Mouse (Mus musculus) neural tube, embryonic 14.5 days (tissue): ENCODE data around the gene Nat10. TPM values are rescaled to one million over a fixed set of nuclear protein-coding genes. Genes with fewer than 3 reads are reported as not detected.

Experiments used
- ATAC-seq: fragments of 200-750 bp; cut with Nextera tagmentation; 2 replicates; pipeline ENCODE4 v1.8.0; 2017; ENCODE audit warnings: low read depth, mild to moderate bottlenecking, moderate TSS enrichment, moderate library complexity
- H3K27ac ChIP-seq: fragments of 300-500 bp; sonication (generic); 2 replicates; pipeline ENCODE4 v1.5.1; 2014; ENCODE audit warnings: low read depth, mild to moderate bottlenecking, control low read depth, low read length, moderate library complexity, mixed read lengths
- H3K27me3 ChIP-seq: fragments of 300-500 bp; sonication (generic); 2 replicates; pipeline ENCODE4 v1.6.1; 2014; ENCODE audit warnings: low read length; ENCODE audit not compliant: control insufficient read depth, insufficient read depth
- H3K36me3 ChIP-seq: fragments of 300-500 bp; sonication (generic); 2 replicates; pipeline ENCODE4 v1.6.1; 2014; ENCODE audit warnings: low read length, mixed read lengths; ENCODE audit not compliant: control insufficient read depth, insufficient read depth
- H3K4me1 ChIP-seq: fragments of 300-500 bp; sonication (generic); 2 replicates; pipeline ENCODE4 v1.6.1; 2014; ENCODE audit warnings: low read length; ENCODE audit not compliant: control insufficient read depth, insufficient read depth
- H3K4me2 ChIP-seq: fragments of 300-500 bp; sonication (generic); 2 replicates; pipeline ENCODE4 v1.6.1; 2014; ENCODE audit warnings: mild to moderate bottlenecking, low read depth, low read length, control low read depth
- H3K4me3 ChIP-seq: fragments of 300-500 bp; sonication (generic); 2 replicates; pipeline ENCODE4 v1.5.1; 2014; ENCODE audit warnings: low read depth, low read length, control low read depth, mixed read lengths
- H3K9ac ChIP-seq: fragments of 300-500 bp; sonication (generic); replicated peaks from 2 replicates; pipeline ENCODE4 v1.6.1; 2014; ENCODE audit warnings: low read depth, mild to moderate bottlenecking, control low read depth, low read length, mixed read lengths
- H3K9me3 ChIP-seq: fragments of 300-500 bp; sonication (generic); 2 replicates; pipeline ENCODE4 v1.6.1; 2016; ENCODE audit warnings: low read length; ENCODE audit not compliant: control insufficient read depth
- WGBS: fragments of 180-500 bp; shearing (Covaris S2); extraction: QIAGEN DNeasy Blood & Tissue Kit; methylation state at CpG from one replicate; pipeline ENCODE4 v1.1.7; 2014; 5-methylcytosine and 5-hydroxymethylcytosine counted together
- polyA plus RNA-seq: library from polyadenylated mRNA; unstranded; fragments of >200 nt; fragmentation: Nextera tagmentation; extraction: Ambion mirVana; gene quantifications from 2 replicates; pipeline ENCODE4 v1.2.1, GENCODE M21; 2014

Nat10 gene
- polyA plus RNA-seq, 1 experiment from 2014 or later, result 21.9 TPM

DNA sequence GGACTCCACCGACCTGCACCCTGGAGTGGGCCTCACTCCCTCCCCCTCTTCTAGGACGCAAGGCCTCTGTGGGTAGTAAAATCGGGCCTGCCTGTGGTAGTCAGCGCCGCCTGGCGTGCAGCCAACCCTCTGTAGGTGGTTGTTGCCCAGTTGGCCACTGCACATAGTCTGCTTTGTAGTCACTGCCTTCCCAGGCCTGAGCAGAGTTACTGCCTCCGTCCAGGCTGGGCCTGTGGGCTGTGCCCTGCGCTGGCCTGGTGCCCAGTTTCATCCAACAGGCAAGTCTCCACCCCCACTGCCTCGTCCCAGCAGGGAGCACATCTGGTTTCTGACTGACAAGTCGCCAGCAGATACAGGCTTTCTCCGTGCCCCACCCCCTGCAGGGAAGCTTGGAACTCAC, 54.8 kb downstream of the Nat10 start:
- no peak overlapping the region for H3K4me3 ChIP-seq
- H3K36me3 ChIP-seq, result no peaks in the 10 kb centered on the region
- no peak overlapping the region for H3K27ac ChIP-seq

DNA sequence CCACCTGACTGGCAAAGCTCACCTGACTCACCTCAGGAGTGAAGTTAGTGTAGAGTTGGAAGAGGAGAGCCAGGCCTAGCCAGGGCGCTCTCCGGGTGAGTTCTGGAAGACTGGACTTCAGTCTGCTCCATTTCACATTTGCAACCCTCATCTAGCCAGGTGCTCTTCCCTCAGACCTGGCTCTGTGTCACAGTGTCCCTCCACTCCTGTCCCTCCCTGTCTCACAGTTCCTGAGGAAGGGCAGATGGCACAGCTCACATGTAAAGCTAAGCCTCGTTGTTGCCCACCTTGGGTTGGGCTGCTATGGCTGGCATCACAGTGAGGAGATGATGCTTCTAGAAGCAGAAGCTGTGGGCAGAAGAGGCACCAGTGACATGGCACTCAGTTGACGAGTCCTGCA, 55.2 kb downstream of the Nat10 start:
- Histone ChIP-seq H3K27me3 (no peaks in the 10 kb centered on the region), H3K9ac (no peak overlapping the region), H3K4me1 (peaks cover 8% of the 10 kb centered on the region; the same call in 1 of the 2 replicates), H3K9me3 (no peaks in the 10 kb centered on the region), H3K27ac (no peak overlapping the region), H3K4me3 (no peak overlapping the region), H3K36me3 (no peaks in the 10 kb centered on the region), H3K4me2 (no peak overlapping the region)
- ATAC-seq, result peak; percentile 3; the same call in 1 of the 2 replicates
- WGBS, result 70% methylated on average over 4 of the region's 4 CpGs

More for the DNA sequence above, 54.8 kb downstream of the Nat10 start:
- WGBS, result 32% methylated on average over 11 of the region's 11 CpGs
- Histone ChIP-seq H3K27me3 (no peaks in the 10 kb centered on the region), H3K4me2 (no peak overlapping the region), H3K9me3 (no peaks in the 10 kb centered on the region), H3K9ac (no peak overlapping the region), H3K4me1 (peaks cover 8% of the 10 kb centered on the region; the same call in 1 of the 2 replicates)
- peak; percentile 88 for ATAC-seq

DNA sequence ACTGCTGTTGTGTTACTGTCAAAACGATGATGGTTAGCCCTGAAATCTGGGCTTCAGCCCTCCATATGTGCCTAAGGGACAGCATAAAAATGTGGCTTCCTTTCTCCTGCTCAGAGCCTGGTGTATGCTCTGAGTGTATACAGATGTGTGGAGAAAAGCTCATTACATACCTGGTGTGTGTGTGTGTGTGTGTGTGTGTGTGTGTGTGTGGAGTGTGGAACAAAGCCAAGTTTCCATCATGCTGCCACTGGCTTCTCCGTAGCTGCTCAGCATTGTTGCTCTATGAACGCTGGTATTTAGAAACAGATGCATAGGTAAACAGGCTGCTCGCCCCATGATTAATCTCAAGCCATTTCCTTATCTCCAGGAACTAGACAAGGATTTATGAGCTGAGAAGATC, 57.2 kb downstream of the Nat10 start:
- Histone ChIP-seq H3K4me2 (no peak overlapping the region), H3K4me1 (peaks cover 8% of the 10 kb centered on the region; the same call in 1 of the 2 replicates), H3K27me3 (no peaks in the 10 kb centered on the region), H3K9ac (no peak overlapping the region), H3K27ac (peak overlapping the region; percentile 55), H3K36me3 (no peaks in the 10 kb centered on the region), H3K4me3 (no peak overlapping the region), H3K9me3 (no peaks in the 10 kb centered on the region)
- WGBS, result 49% methylated on average over 4 of the region's 4 CpGs
- ATAC-seq, result peak; percentile 50; the same call in 1 of the 2 replicates

DNA sequence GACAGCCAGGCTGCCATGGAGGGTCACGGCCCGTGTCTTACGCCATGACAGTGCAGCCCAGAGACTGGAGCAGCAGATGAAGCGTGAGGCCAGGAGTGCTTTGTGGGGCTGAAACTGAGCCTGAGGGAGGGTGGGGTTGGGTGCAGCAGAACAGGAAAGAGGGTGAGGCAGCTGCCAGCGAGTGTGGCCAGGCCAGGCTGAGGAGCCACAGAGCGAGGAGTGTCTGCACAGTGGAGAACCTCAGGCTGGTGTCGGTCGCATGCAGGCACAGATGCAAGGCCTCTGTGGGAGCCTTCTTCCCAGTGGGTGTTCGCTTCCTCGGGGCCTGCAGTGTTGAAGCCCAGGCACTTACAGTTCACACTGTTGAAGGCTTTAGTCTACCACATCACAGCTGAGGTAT, 57.7 kb downstream of the Nat10 start:
- no peak for ATAC-seq
- peak overlapping the region; percentile 55 for H3K27ac ChIP-seq
- no peak overlapping the region for H3K9ac ChIP-seq
- no peak overlapping the region for H3K4me2 ChIP-seq
- no peaks in the 10 kb centered on the region for H3K27me3 ChIP-seq
- H3K36me3 ChIP-seq, result no peaks in the 10 kb centered on the region
- no peak overlapping the region for H3K4me3 ChIP-seq
- H3K9me3 ChIP-seq, result no peaks in the 10 kb centered on the region
- 86% methylated on average over 10 of the region's 10 CpGs for WGBS
- peaks cover 8% of the 10 kb centered on the region; the same call in 1 of the 2 replicates for H3K4me1 ChIP-seq

DNA sequence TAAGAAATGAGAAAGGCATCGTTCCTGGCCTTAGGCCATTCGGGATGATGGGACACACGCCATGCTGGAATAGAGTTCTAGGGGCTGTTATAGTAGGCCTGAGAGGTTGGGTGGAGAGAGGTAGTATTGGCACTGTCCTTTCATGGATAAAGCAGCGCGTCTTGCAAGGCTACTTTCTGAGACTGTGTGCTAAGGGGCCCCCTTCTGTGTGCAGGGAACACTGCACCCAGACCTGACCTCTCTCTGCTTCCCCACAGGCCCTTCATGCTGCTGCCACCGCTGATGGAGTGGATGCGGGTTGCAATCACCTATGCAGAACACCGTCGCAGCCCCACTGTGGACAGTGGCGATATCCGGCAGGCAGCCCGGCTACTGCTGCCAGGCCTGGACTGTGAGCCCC, 60.6 kb downstream of the Nat10 start:
- H3K4me2 ChIP-seq, result no peak overlapping the region

DNA sequence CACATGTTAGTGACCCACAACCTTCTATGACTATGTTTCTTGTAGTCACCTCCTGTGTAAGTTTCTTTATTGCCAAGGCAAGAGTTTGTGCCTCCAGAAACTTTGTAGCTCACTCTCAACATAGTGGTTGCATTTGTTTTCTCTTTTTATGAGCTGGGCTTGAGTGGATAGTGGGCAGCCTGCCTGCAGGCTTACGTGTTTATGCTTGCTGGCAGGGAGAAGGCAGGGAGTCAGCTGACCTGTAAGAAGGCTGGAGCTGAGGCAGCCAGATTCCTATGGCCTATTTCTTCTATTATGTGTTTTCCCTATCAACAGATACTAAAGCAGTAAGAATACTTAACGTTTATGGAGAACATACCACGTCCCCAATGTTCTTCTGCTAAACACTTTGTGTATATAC, 64.9 kb downstream of the Nat10 start:
- Histone ChIP-seq H3K9me3 (no peaks in the 10 kb centered on the region), H3K4me1 (no peaks in the 10 kb centered on the region), H3K27me3 (no peaks in the 10 kb centered on the region), H3K9ac (no peak overlapping the region), H3K4me2 (no peak overlapping the region), H3K4me3 (no peak overlapping the region), H3K27ac (no peak overlapping the region), H3K36me3 (no peaks in the 10 kb centered on the region)
- WGBS, result 66% methylated on average over 3 of the region's 3 CpGs
- ATAC-seq, result no peak

More for the DNA sequence above, 60.6 kb downstream of the Nat10 start:
- Histone ChIP-seq H3K27ac (no peak overlapping the region), H3K36me3 (no peaks in the 10 kb centered on the region), H3K27me3 (no peaks in the 10 kb centered on the region), H3K4me1 (peaks cover 8% of the 10 kb centered on the region; the same call in 1 of the 2 replicates), H3K4me3 (no peak overlapping the region), H3K9ac (no peak overlapping the region), H3K9me3 (no peaks in the 10 kb centered on the region)
- WGBS, result 80% methylated on average over 12 of the region's 12 CpGs
- ATAC-seq, result peak; percentile 30; the same call in 1 of the 2 replicates

DNA sequence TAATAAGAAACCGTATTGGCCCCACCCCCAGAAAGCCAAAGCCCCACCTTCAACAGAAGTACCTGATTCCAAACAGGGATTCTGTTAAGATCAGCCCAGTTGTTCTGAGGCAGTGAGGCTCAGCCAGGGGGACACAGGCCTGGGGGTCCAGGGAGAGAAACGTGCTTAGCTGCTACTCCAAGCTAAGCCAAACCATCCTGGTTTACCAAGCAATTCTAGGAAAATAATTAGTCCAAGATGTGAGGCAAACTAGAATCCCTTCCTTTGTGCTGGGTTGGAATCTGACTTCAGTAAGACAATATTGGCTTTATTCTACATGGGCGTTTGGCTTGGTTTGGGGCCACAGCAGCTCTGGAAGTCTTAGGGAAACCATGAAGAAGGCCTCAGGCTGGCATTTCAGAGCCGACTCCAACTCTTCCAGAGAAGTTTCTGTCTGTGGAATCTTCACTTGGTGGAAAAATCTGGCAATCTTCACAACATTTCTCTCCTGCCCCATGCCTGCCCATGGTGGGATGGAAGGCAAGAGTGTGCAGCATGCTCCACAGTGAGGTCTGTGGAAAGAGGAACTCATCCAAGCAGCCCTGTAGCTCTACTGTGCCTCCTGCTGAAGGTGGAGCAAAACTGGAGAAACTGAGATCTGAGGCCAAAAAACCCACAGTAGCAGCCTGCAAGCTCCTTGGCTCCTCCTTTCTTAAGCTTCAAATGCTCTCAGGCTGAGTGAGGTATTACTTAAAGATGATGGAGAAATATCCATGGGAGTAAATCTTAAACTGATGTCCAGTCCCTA, 66.1 kb downstream of the Nat10 start:
- no peak for ATAC-seq
- WGBS, result 79% methylated on average over 4 of the region's 4 CpGs
- Histone ChIP-seq H3K36me3 (no peaks in the 10 kb centered on the region), H3K9me3 (no peaks in the 10 kb centered on the region), H3K4me3 (no peak overlapping the region), H3K9ac (no peak overlapping the region), H3K27me3 (no peaks in the 10 kb centered on the region), H3K4me2 (no peak overlapping the region), H3K27ac (no peak overlapping the region), H3K4me1 (no peaks in the 10 kb centered on the region)

DNA sequence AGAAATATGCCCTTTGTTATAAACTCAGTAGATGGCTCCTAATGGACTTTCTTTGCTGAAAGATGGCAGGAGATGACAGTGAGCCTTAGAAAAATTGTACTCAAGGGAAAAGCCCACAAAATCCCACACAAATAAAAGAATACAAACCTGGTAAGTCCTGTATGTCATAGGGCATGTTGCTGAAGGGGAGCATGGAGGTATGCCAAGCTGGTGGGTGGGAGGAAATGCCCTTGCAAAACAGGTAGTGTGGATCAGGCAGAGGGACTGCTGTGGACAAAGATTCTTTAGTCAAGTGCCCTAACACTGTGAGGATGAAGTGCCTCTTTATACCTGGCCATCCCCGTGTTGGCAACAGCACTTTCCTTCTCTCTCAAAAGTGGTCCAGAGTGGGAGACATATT, 68.3 kb downstream of the Nat10 start:
- H3K27me3 ChIP-seq, result no peaks in the 10 kb centered on the region
- H3K4me2 ChIP-seq, result no peak overlapping the region
- H3K27ac ChIP-seq, result no peak overlapping the region
- 83% methylated on average over 1 of the region's 1 CpGs for WGBS
- no peaks in the 10 kb centered on the region for H3K4me1 ChIP-seq
- no peaks in the 10 kb centered on the region for H3K36me3 ChIP-seq
- H3K9me3 ChIP-seq, result no peaks in the 10 kb centered on the region
- no peak for ATAC-seq
- no peak overlapping the region for H3K9ac ChIP-seq
- H3K4me3 ChIP-seq, result no peak overlapping the region

DNA sequence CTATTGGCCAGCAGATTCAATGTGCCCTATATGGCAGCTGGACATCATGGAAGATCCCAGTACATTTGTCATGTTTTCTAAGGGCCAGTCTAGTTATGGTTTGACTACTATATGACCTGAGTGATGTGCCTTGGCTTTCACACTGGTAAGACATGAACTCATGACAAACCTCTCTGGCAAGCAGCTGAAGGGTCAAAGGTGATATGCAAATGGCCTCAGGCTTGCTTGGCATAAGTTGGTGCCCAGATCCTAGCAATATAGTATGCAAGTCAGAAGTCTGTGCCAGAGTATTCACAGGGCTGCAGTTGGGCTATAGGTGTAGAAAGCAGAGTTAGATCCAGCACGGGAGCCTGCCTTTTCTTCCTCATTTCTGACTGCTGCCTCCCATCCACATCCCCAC, 69.8 kb downstream of the Nat10 start:
- no peak overlapping the region for H3K27ac ChIP-seq
- no peak overlapping the region for H3K4me3 ChIP-seq
- no peaks in the 10 kb centered on the region for H3K9me3 ChIP-seq
- H3K4me2 ChIP-seq, result no peak overlapping the region
- no peaks in the 10 kb centered on the region for H3K27me3 ChIP-seq
- no peak overlapping the region for H3K9ac ChIP-seq
- no peaks in the 10 kb centered on the region for H3K36me3 ChIP-seq
- WGBS, result 89% methylated on average over 1 of the region's 1 CpGs
- no peak for ATAC-seq
- no peaks in the 10 kb centered on the region for H3K4me1 ChIP-seq
